Mouse (Mus musculus) CD4-positive, CD25-positive, alpha-beta regulatory T cell, adult 4 months (primary cell): Measurements from ENCODE around the gene Flt4. TPM values are rescaled to one million over a fixed set of nuclear protein-coding genes. Genes with fewer than 3 reads are reported as not detected.
"Not testable (repeated sequence)": the region's sequence is repeated elsewhere in the genome, so short reads cannot be mapped to it uniquely, and the experiment has no call there.

Experiments used
- ATAC-seq: one replicate; pipeline ENCODE4 v1.8.0; 2017
- polyA plus RNA-seq, 2 experiments: library from polyadenylated mRNA; unstranded; fragments of 100-300 nt; shearing (Covaris generic); gene quantifications; one replicate each; pipeline ENCODE4 v1.2.1; 2017

Flt4 gene
- polyA plus RNA-seq = not detected

GRCm38 (mm10) chr11:49608938-49609867, at the start of gene Flt4:
Gene Flt4 (plus strand): TSS chr11:49609263.
- ATAC-seq = not testable (repeated sequence)

GRCm38 (mm10) chr11:49575054-49575453, 34.0 kb upstream of the Flt4 start:
- ATAC-seq = not testable (repeated sequence)

GRCm38 (mm10) chr11:49580452-49580851, 28.6 kb upstream of the Flt4 start:
- not testable (repeated sequence) for ATAC-seq

GRCm38 (mm10) chr11:49590213-49590612, 18.9 kb upstream of the Flt4 start:
- ATAC-seq = no peak

GRCm38 (mm10) chr11:49597149-49597548, 11.9 kb upstream of the Flt4 start:
- ATAC-seq = not testable (repeated sequence)

- not testable (repeated sequence) for ATAC-seq
These were observed 757 bp upstream of the Flt4 start for GRCm38 (mm10) chr11:49608306-49608705.

- ATAC-seq = not testable (repeated sequence)
These were observed 1.1 kb downstream of the Flt4 start for GRCm38 (mm10) chr11:49609868-49610824.

- ATAC-seq = not testable (repeated sequence)
These were observed 2.3 kb downstream of the Flt4 start for GRCm38 (mm10) chr11:49611349-49611748.

- ATAC-seq = no peak
These were observed 3.1 kb downstream of the Flt4 start for GRCm38 (mm10) chr11:49612154-49612553.

- ATAC-seq = no peak
These were observed 4.3 kb downstream of the Flt4 start for GRCm38 (mm10) chr11:49613349-49613748.

GRCm38 (mm10) chr11:49615856-49616725, 7.0 kb downstream of the Flt4 start:
- ATAC-seq = no peak

GRCm38 (mm10) chr11:49618476-49618875, 9.4 kb downstream of the Flt4 start:
- no peak for ATAC-seq

GRCm38 (mm10) chr11:49621953-49622352, 12.9 kb downstream of the Flt4 start:
- ATAC-seq = no peak

- ATAC-seq = no peak
These were observed 15.1 kb downstream of the Flt4 start for GRCm38 (mm10) chr11:49624156-49624555.

- ATAC-seq = no peak
These were observed 16.8 kb downstream of the Flt4 start for GRCm38 (mm10) chr11:49625863-49626262.

GRCm38 (mm10) chr11:49626748-49627147, 17.7 kb downstream of the Flt4 start:
- no peak for ATAC-seq

GRCm38 (mm10) chr11:49631154-49631553, 22.1 kb downstream of the Flt4 start:
- ATAC-seq = no peak

- no peak for ATAC-seq
These were observed 23.2 kb downstream of the Flt4 start for GRCm38 (mm10) chr11:49632256-49632655.

GRCm38 (mm10) chr11:49634101-49634500, 25.0 kb downstream of the Flt4 start:
- no peak for ATAC-seq

- no peak for ATAC-seq
These were observed 26.6 kb downstream of the Flt4 start for GRCm38 (mm10) chr11:49635671-49636070.

GRCm38 (mm10) chr11:49636449-49636848, 27.4 kb downstream of the Flt4 start:
- no peak for ATAC-seq

GRCm38 (mm10) chr11:49645677-49646076, 36.6 kb downstream of the Flt4 start:
- ATAC-seq = no peak
